Mouse (Mus musculus) midbrain, embryonic 14.5 days (tissue): ENCODE measurements around the gene Azin2. TPM values are rescaled to one million over a fixed set of nuclear protein-coding genes. Genes with fewer than 3 reads are reported as not detected.

Experiments
- ATAC-seq: fragments of 200-750 bp; cut with Nextera tagmentation; 2 replicates; pipeline ENCODE4 v1.8.0; 2017; ENCODE audit warnings: moderate number of reproducible peaks, moderate library complexity; ENCODE audit not compliant: low FRiP score, low TSS enrichment
- DNase-seq: peaks from one replicate; pipeline ENCODE4 v3.0.0-alpha.2; 2015
- H3K27ac ChIP-seq: fragments of 300-500 bp; sonication (generic); replicated peaks from 2 replicates; pipeline ENCODE4 v1.5.1; 2014; ENCODE audit warnings: mild to moderate bottlenecking, low read depth, low read length, moderate library complexity
- H3K27me3 ChIP-seq: fragments of 300-500 bp; sonication (generic); 2 replicates; pipeline ENCODE4 v1.6.1; 2014; ENCODE audit warnings: low read length, control low read depth, mixed read lengths; ENCODE audit not compliant: control insufficient read depth, insufficient read depth
- H3K36me3 ChIP-seq: fragments of 300-500 bp; sonication (generic); 2 replicates; pipeline ENCODE4 v1.6.1; 2014; ENCODE audit warnings: low read length, control low read depth; ENCODE audit not compliant: control insufficient read depth, insufficient read depth
- H3K4me1 ChIP-seq: fragments of 300-500 bp; sonication (generic); 2 replicates; pipeline ENCODE4 v1.6.1; 2014; ENCODE audit warnings: mild to moderate bottlenecking, antibody characterized with exemption, low read length, control low read depth; ENCODE audit not compliant: control insufficient read depth, insufficient read depth
- H3K4me2 ChIP-seq: fragments of 300-500 bp; sonication (generic); 2 replicates; pipeline ENCODE4 v1.6.1; 2014; ENCODE audit warnings: mild to moderate bottlenecking, low read length, moderate library complexity
- H3K4me3 ChIP-seq: fragments of 300-500 bp; sonication (generic); replicated peaks from 2 replicates; pipeline ENCODE4 v1.5.1; 2014; ENCODE audit warnings: low read depth, low read length
- H3K9ac ChIP-seq: fragments of 300-500 bp; sonication (generic); replicated peaks from 2 replicates; pipeline ENCODE4 v1.6.1; 2014; ENCODE audit warnings: mild to moderate bottlenecking, low read length, moderate library complexity
- H3K9me3 ChIP-seq: fragments of 300-500 bp; sonication (generic); 2 replicates; pipeline ENCODE4 v1.6.1; 2016; ENCODE audit warnings: low read length, control low read depth, mixed read lengths; ENCODE audit not compliant: control insufficient read depth
- WGBS: fragments of 180-500 bp; shearing (Covaris S2); extraction: QIAGEN DNeasy Blood & Tissue Kit; methylation state at CpG from one replicate; pipeline ENCODE4 v1.1.7; 2014; 5-methylcytosine and 5-hydroxymethylcytosine counted together
- polyA plus RNA-seq: library from polyadenylated mRNA; unstranded; fragments of >200 nt; fragmentation: Nextera tagmentation; extraction: Ambion mirVana; gene quantifications from 2 replicates; pipeline ENCODE4 v1.2.1, GENCODE M21; 2014

The Azin2 gene
- polyA plus RNA-seq, 1 experiment from 2014 or later = 18.0 TPM

DNA sequence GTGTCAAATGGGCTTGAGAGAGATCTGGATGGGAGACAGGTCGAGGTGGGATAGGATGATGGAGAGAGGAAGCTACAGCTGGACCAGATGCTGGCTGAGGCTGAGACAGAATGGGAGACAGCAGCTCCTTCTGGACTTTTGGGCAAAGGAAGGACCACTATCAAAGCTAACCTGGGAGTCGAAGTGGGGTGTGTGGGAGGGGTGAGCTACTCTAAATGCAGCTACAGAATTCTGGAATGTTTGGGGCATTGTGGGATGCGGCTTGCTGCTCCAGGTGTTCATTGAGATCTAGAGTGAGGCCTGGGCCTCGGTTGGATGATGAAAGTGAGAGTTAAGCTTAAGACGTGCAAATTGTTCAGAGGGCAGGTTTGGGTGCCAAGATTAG, 77.5 kb downstream of the Azin2 start:
- 54% methylated on average over 5 of the region's 5 CpGs for WGBS
- H3K27ac ChIP-seq = peak overlapping the region; percentile 83
- H3K4me3 ChIP-seq = peak overlapping the region; percentile 77
- ATAC-seq (peak; percentile 28; the same call in 1 of the 2 replicates), DNase-seq (no peak)
- peak overlapping the region; percentile 85 for H3K9ac ChIP-seq
- 0 out of 2 replicates have a peak, but pooled peaks cover 2% of the 10 kb centered on the region for H3K36me3 ChIP-seq
- no peaks in the 10 kb centered on the region for H3K27me3 ChIP-seq
- H3K9me3 ChIP-seq = no peaks in the 10 kb centered on the region
- H3K4me2 ChIP-seq = peak overlapping the region; percentile 95
- peaks cover 38% of the 10 kb centered on the region for H3K4me1 ChIP-seq

DNA sequence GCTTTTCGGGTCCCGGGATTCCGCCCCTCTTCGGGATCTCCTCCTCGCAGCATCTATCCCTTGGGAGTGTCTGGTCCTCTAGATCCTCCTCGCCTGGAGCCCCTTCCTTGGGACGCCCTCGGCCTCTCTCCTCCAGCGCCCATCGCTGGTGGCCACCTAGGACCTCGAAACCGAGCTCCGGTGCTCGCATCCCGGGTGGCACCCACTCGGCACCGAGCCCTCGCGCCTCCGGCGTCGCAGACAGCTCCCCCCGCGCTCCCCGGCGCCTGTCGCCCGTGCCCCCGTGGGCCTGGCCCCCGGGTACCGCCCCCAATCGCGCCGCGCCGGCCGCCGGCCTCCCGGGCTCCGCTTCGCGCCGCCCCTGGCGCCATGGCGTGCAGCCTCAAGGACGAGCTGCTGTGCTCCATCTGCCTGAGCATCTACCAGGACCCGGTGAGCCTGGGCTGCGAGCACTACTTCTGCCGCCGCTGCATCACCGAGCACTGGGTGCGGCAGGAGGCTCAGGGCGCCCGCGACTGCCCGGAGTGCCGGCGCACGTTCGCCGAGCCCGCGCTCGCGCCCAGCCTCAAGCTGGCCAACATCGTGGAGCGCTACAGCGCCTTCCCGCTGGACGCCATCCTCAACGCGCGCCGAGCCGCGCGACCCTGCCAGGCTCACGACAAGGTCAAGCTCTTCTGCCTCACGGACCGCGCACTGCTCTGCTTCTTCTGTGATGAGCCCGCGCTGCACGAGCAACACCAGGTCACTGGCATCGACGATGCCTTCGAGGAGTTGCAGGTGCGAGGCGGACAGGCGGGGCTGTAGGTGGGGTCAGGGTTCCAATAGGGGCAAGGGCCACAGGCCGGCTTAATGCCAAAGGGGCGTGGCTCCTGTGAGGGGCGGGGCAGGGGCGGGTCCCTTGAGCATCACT, 78.2 kb downstream of the Azin2 start:
- under 1% methylated on average over 89 of the region's 94 CpGs for WGBS
- DNase-seq (peak; percentile 73), ATAC-seq (peak; percentile 60)
- Histone ChIP-seq H3K27ac (peak overlapping the region; percentile 83), H3K4me3 (peak overlapping the region; percentile 77), H3K4me1 (peaks cover 44% of the 10 kb centered on the region), H3K9me3 (no peaks in the 10 kb centered on the region), H3K9ac (peak overlapping the region; percentile 85), H3K4me2 (peak overlapping the region; percentile 95), H3K27me3 (no peaks in the 10 kb centered on the region), H3K36me3 (0 out of 2 replicates have a peak, but pooled peaks cover 2% of the 10 kb centered on the region)

DNA sequence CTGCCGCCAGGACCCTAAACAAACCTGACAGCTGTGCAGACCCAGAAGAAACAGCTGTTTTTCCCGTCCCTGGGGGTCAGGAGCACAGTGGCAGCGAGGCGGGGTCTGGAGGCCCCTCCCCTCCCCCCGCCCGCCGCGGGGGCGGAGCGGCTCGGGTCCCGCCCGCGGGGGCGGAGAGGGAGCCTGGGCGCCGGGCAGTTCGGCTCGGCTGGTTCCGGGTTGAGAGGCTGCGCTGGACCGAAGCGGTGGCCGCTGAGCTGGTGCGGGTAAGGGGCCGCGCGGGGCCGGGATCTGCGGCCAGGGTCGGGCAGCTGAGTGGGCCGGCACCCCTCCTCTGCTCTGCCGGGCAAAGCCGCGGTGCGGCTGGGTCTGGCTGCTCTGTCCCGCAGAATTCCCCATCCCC, 78.9 kb downstream of the Azin2 start, which contains the start of gene Trim62:
Trim62 (plus strand) TSS at position 202 of the 403 bp plus-strand sequence.
- no peaks in the 10 kb centered on the region for H3K9me3 ChIP-seq
- peak within 1 kb of the TSS; percentile 83 for H3K27ac ChIP-seq
- peak; percentile 91 for DNase-seq
- ATAC-seq = peak; percentile 63
- peak within 1 kb of the TSS; percentile 77 for H3K4me3 ChIP-seq
- H3K36me3 ChIP-seq = 0 out of 2 replicates have a peak, but pooled peaks cover 2% of the 10 kb centered on the region
- under 1% methylated on average over 36 of the region's 37 CpGs for WGBS
- H3K4me2 ChIP-seq = peak within 1 kb of the TSS; percentile 95
- H3K27me3 ChIP-seq = no peaks in the 10 kb centered on the region
- H3K9ac ChIP-seq = peak within 1 kb of the TSS; percentile 85
- H3K4me1 ChIP-seq = peaks cover 47% of the 10 kb centered on the region

Other genes with a start within 250 kb of the Azin2 start
- 0.47 and 0.74 TPM in 2 replicates for gene A3galt2, start 207.1 kb downstream of the Azin2 start, polyA plus RNA-seq
- 28.3 and 35.7 TPM in 2 replicates for gene Zfp362, start 156.4 kb downstream of the Azin2 start, polyA plus RNA-seq
- gene Trim62, start 78.9 kb downstream of the Azin2 start, polyA plus RNA-seq = 22.4 and 27.3 TPM in 2 replicates
- 54.5 and 63.3 TPM in 2 replicates for gene Ak2, start 29.5 kb upstream of the Azin2 start, polyA plus RNA-seq
- gene Rnf19b, start 95.8 kb upstream of the Azin2 start, polyA plus RNA-seq = 33.8 and 35.3 TPM in 2 replicates
- gene Tmem54, start 143.1 kb upstream of the Azin2 start, polyA plus RNA-seq = not detected in 2 replicates
- gene Hpca, start 159.6 kb upstream of the Azin2 start, polyA plus RNA-seq = 26.4 and 31.7 TPM in 2 replicates
- 5.6 and 8.0 TPM in 2 replicates for gene Fndc5, start 174.6 kb upstream of the Azin2 start, polyA plus RNA-seq
- gene S100pbp, start 227.3 kb upstream of the Azin2 start, polyA plus RNA-seq = 18.2 and 23.7 TPM in 2 replicates
- gene Yars, start 227.3 kb upstream of the Azin2 start, polyA plus RNA-seq = 116 and 122 TPM in 2 replicates